Mouse (Mus musculus): ENCODE measurements at regions not wholly inside any gene's neighbourhood (a gene's known extent, or its start where the extent isn't known, plus 50 kb on each side); places are given as distances from the start of the nearest gene placed in this dataset.

- Histone ChIP-seq H3K4me3 (ENCODE audit: insufficient read depth, low read depth, low read length) (no peak overlapping the region), H3K27ac (replicated peaks; ENCODE audit: low read depth, low read length) (peak overlapping the region; percentile 7; the same call in 1 of the 2 replicates), H3K4me1 (ENCODE audit: control insufficient read depth, insufficient read depth, insufficient read length, low read length) (0 out of 2 replicates have a peak, but pooled peaks cover 5% of the 10 kb centered on the region)
These were observed 50.4 kb upstream of the Hk2 start for GRCm38 (mm10) chr6:82824684-82825083.

DNA sequence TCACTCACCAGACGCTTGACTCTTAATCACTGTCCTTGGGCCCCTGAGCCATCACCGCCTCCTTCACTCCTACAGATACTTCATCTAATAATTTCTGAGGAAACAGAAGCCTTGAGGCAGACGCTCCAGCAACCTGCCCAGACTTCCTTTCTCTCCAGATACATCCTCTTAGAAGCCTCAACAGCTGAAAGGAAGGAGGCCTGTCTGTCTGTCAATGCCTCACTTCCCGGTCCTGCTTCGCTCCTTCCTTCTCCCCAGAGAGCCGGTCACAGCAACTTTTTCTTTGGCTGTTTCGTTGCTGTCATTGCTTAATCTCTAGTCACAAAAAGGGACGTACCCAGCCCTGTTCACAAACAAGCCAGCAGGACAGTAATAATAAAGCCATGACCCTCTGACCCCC lies 50.0 kb upstream of the Hk2 start:
- Histone ChIP-seq H3K4me3 (ENCODE audit: insufficient read depth, low read depth, low read length) (peak overlapping the region; percentile 51), H3K27ac (replicated peaks; ENCODE audit: low read depth, low read length) (peak overlapping the region; percentile 92), H3K4me1 (ENCODE audit: control insufficient read depth, insufficient read depth, insufficient read length, low read length) (0 out of 2 replicates have a peak, but pooled peaks cover 5% of the 10 kb centered on the region)

All from brown adipose tissue, adult 24 weeks (tissue).